Mouse (Mus musculus) heart, adult 2 months (tissue): ENCODE data around the gene Relb. TPM values are rescaled to one million over a fixed set of nuclear protein-coding genes. Genes with fewer than 3 reads are reported as not detected.
A peak's percentile ranks its signal among the peaks of the same experiment; 100 is the strongest.

Source experiments
- DNase-seq, 2 experiments: peaks; one replicate each; pipeline ENCODE4 v3.0.0; 2021
- H3K27ac ChIP-seq: fragments of 200-600 bp; 2 replicates; pipeline ENCODE4 v1.8.1; 2022
- H3K27me3 ChIP-seq: fragments of 200-500 bp; 2 replicates; pipeline ENCODE4 v1.6.1; 2012; ENCODE audit warnings: mild to moderate bottlenecking, low read length, inconsistent platforms, mixed read lengths; ENCODE audit not compliant: control insufficient read depth, insufficient read depth
- H3K36me3 ChIP-seq: fragments of 200-500 bp; 2 replicates; pipeline ENCODE4 v1.6.1; 2012; ENCODE audit warnings: low read length, inconsistent platforms; ENCODE audit not compliant: control insufficient read depth, insufficient read depth
- H3K4me1 ChIP-seq: fragments of 200-500 bp; 2 replicates; pipeline ENCODE4 v1.6.1; 2011; ENCODE audit warnings: low read length; ENCODE audit not compliant: control insufficient read depth, insufficient read depth
- H3K4me3 ChIP-seq: fragments of 200-600 bp; 2 replicates; pipeline ENCODE4 v1.8.1; 2022
- H3K79me2 ChIP-seq: fragments of 200-500 bp; replicated peaks from 2 replicates; pipeline ENCODE4 v1.6.1; 2012; ENCODE audit warnings: mild to moderate bottlenecking, inconsistent platforms, low read length, moderate library complexity, mixed read lengths; ENCODE audit not compliant: control insufficient read depth, insufficient read depth
- H3K9ac ChIP-seq: fragments of 200-500 bp; 2 replicates; pipeline ENCODE4 v1.6.1; 2012; ENCODE audit warnings: low read depth, mild to moderate bottlenecking, control low read depth, inconsistent platforms, low read length, mixed read lengths
- CTCF ChIP-seq: fragments of 200-600 bp; IDR thresholded peaks from 2 replicates; pipeline ENCODE4 v1.8.1; 2022; ENCODE audit warnings: antibody characterized with exemption, mild to moderate bottlenecking, moderate library complexity
- EP300 ChIP-seq: fragments of 200-500 bp; IDR thresholded peaks from 2 replicates; pipeline ENCODE4 v1.6.1; 2011; ENCODE audit warnings: low read depth, low read length, control low read depth; ENCODE audit not compliant: insufficient read depth
- POLR2A ChIP-seq: fragments of 200-500 bp; IDR thresholded peaks from 2 replicates; pipeline ENCODE4 v1.6.1; 2011; ENCODE audit warnings: mild to moderate bottlenecking, low read depth, low read length, control low read depth; ENCODE audit not compliant: insufficient read depth
- WGBS: fragments of 180-500 bp; shearing (Covaris S2); methylation state at CpG from one replicate; pipeline ENCODE4 v1.1.7; 2018; 5-methylcytosine and 5-hydroxymethylcytosine counted together
- intact Hi-C: fragments of 180-260 bp; cut with DNase I; formaldehyde crosslinking; loops from one replicate; pipeline ENCODE4 v1.15.1; 2025
- polyA plus RNA-seq: library from polyadenylated mRNA; depleted of rRNA; stranded (reverse); fragments of >200 nt; gene quantifications from 2 replicates; pipeline ENCODE4 v1.2.3, GENCODE M21; 2012
- total RNA-seq, 2 experiments: library from RNA; stranded (reverse); gene quantifications; 2 replicates each; pipeline ENCODE4 v1.2.3; 2021

The Relb gene
- total and polyA plus RNA-seq, 3 experiments, result 7.1 to 12.1 (median 7.6) TPM

DNA sequence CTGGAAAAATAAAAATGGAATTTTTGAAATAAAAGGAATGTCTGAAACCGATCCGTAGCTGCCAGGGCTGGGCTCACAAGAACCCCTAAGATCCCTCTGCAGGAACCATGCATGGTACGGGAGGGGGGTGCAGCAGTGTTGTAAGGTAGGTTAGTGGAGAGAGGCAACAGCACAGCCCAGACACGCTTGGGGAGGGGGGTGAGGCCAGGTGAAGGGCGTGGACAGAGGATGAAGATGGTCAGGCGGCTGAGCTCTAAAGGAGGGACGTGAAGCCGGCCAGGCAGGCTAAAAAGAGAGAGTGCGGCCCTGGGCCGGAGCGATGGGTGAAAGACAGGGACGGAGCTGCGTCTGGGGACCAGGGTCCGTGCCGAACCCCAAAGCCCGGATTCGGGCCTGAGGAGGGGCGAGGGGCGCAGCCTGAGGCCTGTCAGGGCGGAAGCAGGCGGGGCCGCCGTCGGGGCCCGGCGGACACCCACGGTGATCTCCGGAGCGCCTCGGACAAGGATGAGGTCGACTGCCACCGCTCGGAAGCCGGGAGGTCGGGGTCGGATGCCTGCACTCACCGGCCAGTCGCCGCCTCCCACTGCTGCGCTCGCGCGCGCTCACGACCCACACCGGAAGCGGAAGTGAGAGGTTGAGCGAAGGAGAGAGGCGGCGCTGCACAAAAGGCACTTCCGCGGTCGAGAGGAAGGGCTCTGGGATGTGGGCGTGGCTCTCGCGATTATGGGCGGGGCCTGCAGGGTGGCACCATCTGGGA is 25.2 kb downstream of the Relb start, which contains the start of gene Clasrp:
Gene Clasrp, minus strand, starts transcription at position 638 of the 757 bp plus-strand sequence.
- Histone ChIP-seq H3K79me2 (peaks cover 4% of the 10 kb centered on the region), H3K4me3 (peak within 1 kb of the TSS; percentile 99), H3K36me3 (no peaks in the 10 kb centered on the region; the same call in 1 of the 2 replicates), H3K27ac (peak within 1 kb of the TSS; percentile 88), H3K4me1 (0 out of 2 replicates have a peak, but pooled peaks cover 1% of the 10 kb centered on the region), H3K27me3 (no peaks in the 10 kb centered on the region), H3K9ac (peak within 1 kb of the TSS; percentile 94)
- WGBS, result under 1% methylated on average over 57 of the region's 57 CpGs
- intact Hi-C loops, result loop anchor here (2.0 kb wide), 1 partner anchor 41 kb away; the partner anchor contains the start of gene Ppp1r37
- peak; percentile 97 for DNase-seq
- 0 out of 2 replicates have a peak, but pooled peaks have one; percentile 35 for TF ChIP-seq EP300
- peak; percentile 81 for TF ChIP-seq POLR2A
- TF ChIP-seq CTCF, result no peak

DNA sequence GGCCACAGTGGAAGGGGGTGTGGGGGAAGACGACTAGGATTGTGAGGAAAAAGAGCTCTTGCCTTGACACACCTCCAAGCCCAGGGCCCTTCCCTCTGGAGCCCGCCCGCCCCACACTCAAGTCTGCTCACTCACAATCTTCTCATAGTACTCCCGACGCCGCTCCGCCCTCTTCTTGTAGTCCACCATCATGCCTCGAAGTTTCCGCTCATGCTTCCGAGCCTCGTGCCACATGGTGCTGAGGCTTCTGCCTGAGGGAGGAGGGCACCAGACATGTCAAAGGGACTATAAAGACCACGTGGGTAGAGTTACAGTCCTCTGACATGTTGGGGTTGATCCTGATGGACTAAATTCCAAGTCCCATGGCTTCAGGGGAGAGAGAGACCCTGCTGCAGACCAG is 26.2 kb downstream of the Relb start:
- no peak overlapping the region for H3K27ac ChIP-seq
- TF ChIP-seq POLR2A (no peak), CTCF (no peak), EP300 (no peak)
- 62% methylated on average over 12 of the region's 12 CpGs for WGBS
- intact Hi-C loops, result no loop called here
- no peak overlapping the region for H3K9ac ChIP-seq
- 0 out of 2 replicates have a peak, but pooled peaks cover 1% of the 10 kb centered on the region for H3K4me1 ChIP-seq
- H3K4me3 ChIP-seq, result no peak overlapping the region
- H3K27me3 ChIP-seq, result no peaks in the 10 kb centered on the region
- peaks cover 4% of the 10 kb centered on the region for H3K79me2 ChIP-seq
- no peaks in the 10 kb centered on the region; the same call in 1 of the 2 replicates for H3K36me3 ChIP-seq
- no peak for DNase-seq

GRCm38 (mm10) chr7:19600562-19600961 is 28.7 kb downstream of the Relb start:
- WGBS, result 24% methylated on average over 5 of the region's 5 CpGs

DNA sequence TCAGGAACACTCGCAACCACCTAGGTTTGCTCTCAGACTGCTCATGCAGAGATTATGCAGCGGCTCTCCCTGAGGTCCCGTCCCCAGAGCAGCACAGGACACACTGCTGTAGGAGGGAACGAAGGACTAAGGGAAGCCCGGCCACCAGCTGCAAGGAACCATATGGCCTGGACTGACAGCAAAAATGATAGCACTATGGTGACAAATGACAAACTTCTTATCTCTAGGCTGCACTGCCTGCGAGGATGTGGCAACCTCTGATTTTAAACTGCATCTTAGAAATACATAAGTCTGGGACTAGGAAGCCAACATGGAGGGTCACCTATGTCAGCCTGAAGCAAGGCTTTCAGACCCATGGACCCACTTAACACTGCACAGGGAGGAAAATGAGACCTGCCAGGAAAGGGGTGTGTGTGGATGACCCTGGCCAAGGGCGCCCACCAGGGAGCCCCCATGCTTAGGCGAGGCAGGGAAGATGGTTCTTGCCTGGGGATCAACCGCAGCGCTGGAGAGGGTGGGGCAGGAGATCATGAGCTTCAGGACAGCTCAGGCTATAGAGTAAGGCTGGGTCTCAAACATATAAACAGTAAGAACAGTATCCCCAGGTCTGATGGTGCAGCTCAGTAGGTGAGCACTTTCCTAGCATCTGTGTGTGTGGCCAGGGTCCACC is 36.0 kb downstream of the Relb start:
- H3K79me2 ChIP-seq, result no peaks in the 10 kb centered on the region
- no peak overlapping the region for H3K9ac ChIP-seq
- H3K27ac ChIP-seq, result no peak overlapping the region
- H3K36me3 ChIP-seq, result no peaks in the 10 kb centered on the region
- no peaks in the 10 kb centered on the region for H3K27me3 ChIP-seq
- DNase-seq, result no peak
- 82% methylated on average over 10 of the region's 10 CpGs for WGBS
- TF ChIP-seq POLR2A (no peak), EP300 (no peak), CTCF (no peak)
- H3K4me1 ChIP-seq, result no peaks in the 10 kb centered on the region
- H3K4me3 ChIP-seq, result no peak overlapping the region
- intact Hi-C loops, result loop anchor here (10.0 kb wide), 1 partner anchor 112 kb away; no protein-coding TSS in a partner anchor

More at GRCm38 (mm10) chr7:19600562-19600961, 28.7 kb downstream of the Relb start:
- TF ChIP-seq POLR2A (no peak), EP300 (no peak), CTCF (no peak)
- Histone ChIP-seq H3K4me1 (0 out of 2 replicates have a peak, but pooled peaks cover 1% of the 10 kb centered on the region), H3K27me3 (no peaks in the 10 kb centered on the region), H3K9ac (no peak overlapping the region), H3K4me3 (no peak overlapping the region), H3K79me2 (peaks cover 4% of the 10 kb centered on the region), H3K27ac (no peak overlapping the region), H3K36me3 (no peaks in the 10 kb centered on the region; the same call in 1 of the 2 replicates)
- intact Hi-C loops, result no loop called here
- DNase-seq, result no peak

DNA sequence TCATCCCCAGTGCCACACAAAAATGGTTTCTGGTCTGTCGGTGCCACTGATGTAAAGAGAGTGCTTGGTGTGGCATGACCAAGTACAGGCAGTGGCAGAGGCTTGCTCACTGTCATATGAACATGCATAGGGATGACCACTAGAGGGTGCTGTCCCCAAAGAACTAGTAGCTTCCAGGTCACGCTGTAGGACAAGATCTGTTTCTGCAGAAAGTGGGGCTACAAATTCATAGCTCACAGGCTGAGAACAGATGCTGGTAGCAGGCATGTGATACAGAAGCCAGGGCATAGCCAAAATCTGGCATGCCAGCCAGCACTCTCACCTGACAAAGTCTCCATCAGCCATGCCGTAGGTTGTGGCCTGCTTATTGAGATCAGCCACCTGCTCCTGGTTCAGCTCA is 39.3 kb downstream of the Relb start:
- intact Hi-C loops, result loop anchor here (2.0 to 10.0 kb wide), 3 partner anchors 21 to 115 kb away; no protein-coding TSS in a partner anchor
- 45% methylated on average over 3 of the region's 3 CpGs for WGBS
- no peaks in the 10 kb centered on the region for H3K79me2 ChIP-seq

More for the DNA sequence above, 39.3 kb downstream of the Relb start:
- Histone ChIP-seq H3K4me3 (no peak overlapping the region), H3K27me3 (no peaks in the 10 kb centered on the region), H3K9ac (no peak overlapping the region), H3K4me1 (no peaks in the 10 kb centered on the region), H3K36me3 (no peaks in the 10 kb centered on the region), H3K27ac (no peak overlapping the region)
- peak; percentile 55 to 58 for DNase-seq
- TF ChIP-seq CTCF (peak; percentile 93), EP300 (0 out of 2 replicates have a peak, but pooled peaks have one; percentile 22), POLR2A (no peak)
